Mouse (Mus musculus) ES-Bruce4 (cell line): ENCODE data around the gene F12.

ENCODE experiments used
- CTCF ChIP-seq: IDR thresholded peaks from one replicate; pipeline ENCODE4 v1.8.1; 2011; ENCODE audit warnings: low read depth, low read length
- POLR2A ChIP-seq: IDR thresholded peaks from one replicate; pipeline ENCODE4 v1.8.1; 2011; ENCODE audit warnings: low read length; ENCODE audit not compliant: insufficient read depth

DNA sequence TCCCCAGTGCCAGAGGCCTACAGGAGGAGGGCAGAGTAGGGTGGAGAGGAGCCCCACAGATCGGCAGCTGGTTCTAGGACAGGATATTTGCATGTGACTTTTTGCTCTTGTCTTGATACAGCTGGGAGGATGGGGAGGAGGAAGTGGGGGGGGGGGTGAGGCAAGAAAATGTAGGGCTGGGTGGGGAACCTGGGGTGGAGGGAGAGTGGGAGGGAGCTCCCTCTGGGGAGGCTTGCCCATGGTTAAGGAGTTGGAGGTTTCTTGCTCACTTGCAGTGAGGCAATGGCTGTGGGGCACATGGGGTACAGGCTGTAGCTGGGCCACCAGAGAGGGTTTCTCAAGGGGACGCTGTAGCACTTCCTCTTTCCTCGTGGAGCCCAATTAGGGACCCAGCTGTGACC, 20.9 kb upstream of the F12 start:
- TF ChIP-seq CTCF (no peak), POLR2A (no peak)
